Mouse (Mus musculus) MEL (cell line): Measurements from ENCODE around the gene Immp2l.

Experiments
- BHLHE40 ChIP-seq: IDR thresholded peaks from 2 replicates; pipeline ENCODE4 v1.6.1; 2012; ENCODE audit warnings: low read depth, mild to moderate bottlenecking, inconsistent platforms, low read length, improper control_type of control experiment, borderline replicate concordance
- GATA1 ChIP-seq: IDR thresholded peaks from 2 replicates; pipeline ENCODE4 v1.6.1; 2011; ENCODE audit warnings: low read depth, low read length, improper control_type of control experiment
- POLR2A ChIP-seq, 2 experiments: IDR thresholded peaks; 2 replicates each; pipeline ENCODE4 v1.6.1; 2011 to 2012; ENCODE audit warnings: low read length in 2 of 2, mild to moderate bottlenecking in 2 of 2, control low read depth in 1 of 2, improper control_type of control experiment in 1 of 2, low read depth in 1 of 2, moderate library complexity in 1 of 2; ENCODE audit not compliant: control insufficient read depth in 1 of 2, insufficient read depth in 1 of 2, poor library complexity in 1 of 2

- TF ChIP-seq POLR2A (IDR thresholded peaks at IDR 0.05; ENCODE audit: control insufficient read depth in 1 of 2, insufficient read depth in 1 of 2, low read depth in 1 of 2, low read length in 2 of 2, poor library complexity in 1 of 2): no peak
- TF ChIP-seq BHLHE40: no peak
- TF ChIP-seq GATA1: no peak
Observed at GRCm38 (mm10) chr12:41345621-41346020, 321.7 kb downstream of the Immp2l start.
